Mouse (Mus musculus) megakaryocyte progenitor cell, adult 5-6 weeks (primary cell): ENCODE results near the gene Sgms2. TPM values are rescaled to one million over a fixed set of nuclear protein-coding genes. Genes with fewer than 3 reads are reported as not detected.

Source experiments
- ATAC-seq: replicated peaks from 2 replicates; pipeline ENCODE4 v1.8.0; 2016; ENCODE audit warnings: mild to moderate bottlenecking, moderate TSS enrichment, inconsistent platforms; ENCODE audit not compliant: poor library complexity
- total RNA-seq, 2 experiments: library from RNA; stranded (forward) in 1 of 2; stranded (reverse) in 1 of 2; fragments of 157-497, 149-512 nt in 1 of 2; fragments of 200-1000 nt in 1 of 2; gene quantifications; 2 replicates each; pipeline versions ENCODE4 v1.2.3 to v1.2.4; 2015 to 2017

Gene Sgms2
- total RNA-seq (2015) (74.7 and 77.2 TPM in 2 replicates), total RNA-seq (2017) (34.3 and 38.6 TPM in 2 replicates)

GRCm38 (mm10) chr3:131491361-131491925 is at the start of gene Sgms2:
TSS of gene Sgms2 (minus strand) at chr3:131491411.
- ATAC-seq, result no peak

GRCm38 (mm10) chr3:131525229-131525628 is 34.0 kb upstream of the Sgms2 start:
- no peak for ATAC-seq

GRCm38 (mm10) chr3:131524779-131525178 is 33.6 kb upstream of the Sgms2 start:
- ATAC-seq, result peak; percentile 63

- ATAC-seq, result peak; percentile 52
Measured at GRCm38 (mm10) chr3:131524210-131524609, 33.0 kb upstream of the Sgms2 start.

- ATAC-seq, result no peak
Measured at GRCm38 (mm10) chr3:131523749-131524148, 32.5 kb upstream of the Sgms2 start.

- peak; percentile 79 for ATAC-seq
Measured at GRCm38 (mm10) chr3:131522243-131522642, 31.0 kb upstream of the Sgms2 start.

- no peak for ATAC-seq
Measured at GRCm38 (mm10) chr3:131521206-131521605, 30.0 kb upstream of the Sgms2 start.

GRCm38 (mm10) chr3:131517756-131518155 is 26.5 kb upstream of the Sgms2 start:
- no peak for ATAC-seq

- no peak for ATAC-seq
Measured at GRCm38 (mm10) chr3:131516332-131516999, 25.3 kb upstream of the Sgms2 start.

- ATAC-seq, result peak; percentile 44
Measured at GRCm38 (mm10) chr3:131511616-131512015, 20.4 kb upstream of the Sgms2 start.

GRCm38 (mm10) chr3:131508024-131508423 is 16.8 kb upstream of the Sgms2 start:
- ATAC-seq, result no peak

- peak; percentile 96 for ATAC-seq
Measured at GRCm38 (mm10) chr3:131504595-131505223, 13.5 kb upstream of the Sgms2 start.

GRCm38 (mm10) chr3:131501677-131502370 is 10.6 kb upstream of the Sgms2 start:
- ATAC-seq, result no peak

- ATAC-seq, result no peak
Measured at GRCm38 (mm10) chr3:131499651-131500050, 8.4 kb upstream of the Sgms2 start.

- ATAC-seq, result no peak
Measured at GRCm38 (mm10) chr3:131496506-131497122, 5.4 kb upstream of the Sgms2 start.

GRCm38 (mm10) chr3:131495076-131495475 is 3.9 kb upstream of the Sgms2 start:
- no peak for ATAC-seq

GRCm38 (mm10) chr3:131493194-131493593 is 2.0 kb upstream of the Sgms2 start:
- ATAC-seq, result no peak

- no peak for ATAC-seq
Measured at GRCm38 (mm10) chr3:131491980-131492379, 769 bp upstream of the Sgms2 start.

GRCm38 (mm10) chr3:131490143-131490908 is 885 bp downstream of the Sgms2 start:
- ATAC-seq, result peak; percentile 71

- peak; percentile 43 for ATAC-seq
Measured at GRCm38 (mm10) chr3:131489657-131490142, 1.5 kb downstream of the Sgms2 start.
